Mouse (Mus musculus) heart, embryonic 14.5 days (tissue): ENCODE data around the gene Cd3d. TPM values are rescaled to one million over a fixed set of nuclear protein-coding genes. Genes with fewer than 3 reads are reported as not detected.

Experiments
- ATAC-seq: fragments of 200-750 bp; cut with Nextera tagmentation; 2 replicates; pipeline ENCODE4 v1.8.0; 2017; ENCODE audit warnings: low read depth, moderate TSS enrichment; ENCODE audit not compliant: insufficient number of reproducible peaks, insufficient read depth, low FRiP score
- H3K27ac ChIP-seq, 2 experiments: fragments of 200-500 bp in 1 of 2; fragments of 300-500 bp in 1 of 2; sonication (generic) in 1 of 2; replicated peaks in 1 of 2; 2 replicates each; pipeline ENCODE4 v1.5.1; 2012 to 2014; ENCODE audit warnings: low read depth in 2 of 2, low read length in 2 of 2, control low read depth in 1 of 2, mild to moderate bottlenecking in 1 of 2, mixed read lengths in 1 of 2; ENCODE audit not compliant: control insufficient read depth in 1 of 2, insufficient read depth in 1 of 2
- H3K27me3 ChIP-seq: fragments of 300-500 bp; sonication (generic); 2 replicates; pipeline ENCODE4 v1.6.1; 2014; ENCODE audit warnings: mild to moderate bottlenecking, low read length, control low read depth; ENCODE audit not compliant: control insufficient read depth, insufficient read depth
- H3K36me3 ChIP-seq: fragments of 300-500 bp; sonication (generic); 2 replicates; pipeline ENCODE4 v1.6.1; 2014; ENCODE audit warnings: mild to moderate bottlenecking, control low read depth, low read length, mixed read lengths; ENCODE audit not compliant: control insufficient read depth, insufficient read depth
- H3K4me1 ChIP-seq, 2 experiments: fragments of 200-500 bp in 1 of 2; fragments of 300-500 bp in 1 of 2; sonication (generic) in 1 of 2; 2 replicates each; pipeline ENCODE4 v1.6.1; 2012 to 2014; ENCODE audit warnings: low read length in 2 of 2, control low read depth in 1 of 2, mixed read lengths in 1 of 2; ENCODE audit not compliant: control insufficient read depth in 2 of 2, insufficient read depth in 2 of 2
- H3K4me2 ChIP-seq: fragments of 300-500 bp; sonication (generic); 2 replicates; pipeline ENCODE4 v1.6.1; 2014; ENCODE audit warnings: mild to moderate bottlenecking, low read length
- H3K4me3 ChIP-seq, 2 experiments: fragments of 200-500 bp in 1 of 2; fragments of 300-500 bp in 1 of 2; sonication (generic) in 1 of 2; 2 replicates each; pipeline ENCODE4 v1.5.1; 2012 to 2014; ENCODE audit warnings: low read length in 2 of 2, mild to moderate bottlenecking in 2 of 2, control low read depth in 1 of 2, low read depth in 1 of 2, moderate library complexity in 1 of 2; ENCODE audit not compliant: control insufficient read depth in 1 of 2, insufficient read depth in 1 of 2
- H3K9ac ChIP-seq: fragments of 300-500 bp; sonication (generic); 2 replicates; pipeline ENCODE4 v1.6.1; 2014; ENCODE audit warnings: mild to moderate bottlenecking, low read length
- H3K9me3 ChIP-seq: fragments of 300-500 bp; sonication (generic); 2 replicates; pipeline ENCODE4 v1.6.1; 2016; ENCODE audit warnings: low read length, control low read depth; ENCODE audit not compliant: control insufficient read depth
- WGBS: fragments of 180-500 bp; shearing (Covaris S2); extraction: QIAGEN DNeasy Blood & Tissue Kit; methylation state at CpG from one replicate; pipeline ENCODE4 v1.1.7; 2014; 5-methylcytosine and 5-hydroxymethylcytosine counted together
- polyA plus RNA-seq: library from polyadenylated mRNA; unstranded; fragments of >200 nt; fragmentation: Nextera tagmentation; extraction: Ambion mirVana; gene quantifications from 2 replicates; pipeline ENCODE4 v1.2.1, GENCODE M21; 2014

Cd3d gene
- polyA plus RNA-seq: not detected in 2 replicates

DNA sequence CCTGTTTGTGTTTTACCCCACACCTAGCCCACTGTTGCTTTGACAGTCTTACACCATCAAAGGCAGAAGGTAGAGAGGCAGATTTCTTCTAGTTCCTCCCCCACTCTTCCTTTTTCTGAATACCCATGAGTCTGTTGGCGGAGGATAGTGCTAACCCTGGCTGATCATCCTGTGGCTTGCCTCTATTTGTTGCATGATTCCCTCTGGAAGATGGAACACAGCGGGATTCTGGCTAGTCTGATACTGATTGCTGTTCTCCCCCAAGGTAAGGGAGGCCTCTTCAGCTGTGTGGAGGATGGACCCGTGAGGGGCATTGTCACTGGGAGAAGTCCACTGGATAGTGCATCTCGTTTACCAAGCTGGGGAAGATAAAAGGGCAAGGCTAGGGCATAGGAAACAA is at the start of gene Cd3d:
Cd3d (plus strand) TSS at position 111 of the 400 bp plus-strand sequence.
- Histone ChIP-seq H3K27ac (no peak within 1 kb of the TSS), H3K4me1 (peaks cover 2 to 6% of the 10 kb centered on the region in 2 experiments; a peak in 1 of 4 replicates), H3K36me3 (no peaks in the 10 kb centered on the region), H3K9ac (no peak within 1 kb of the TSS), H3K4me3 (no peak within 1 kb of the TSS), H3K4me2 (no peak within 1 kb of the TSS), H3K9me3 (no peaks in the 10 kb centered on the region), H3K27me3 (peaks cover 4% of the 10 kb centered on the region; the same call in 1 of the 2 replicates)
- no peak for ATAC-seq
- 72% methylated on average over 4 of the region's 4 CpGs for WGBS

DNA sequence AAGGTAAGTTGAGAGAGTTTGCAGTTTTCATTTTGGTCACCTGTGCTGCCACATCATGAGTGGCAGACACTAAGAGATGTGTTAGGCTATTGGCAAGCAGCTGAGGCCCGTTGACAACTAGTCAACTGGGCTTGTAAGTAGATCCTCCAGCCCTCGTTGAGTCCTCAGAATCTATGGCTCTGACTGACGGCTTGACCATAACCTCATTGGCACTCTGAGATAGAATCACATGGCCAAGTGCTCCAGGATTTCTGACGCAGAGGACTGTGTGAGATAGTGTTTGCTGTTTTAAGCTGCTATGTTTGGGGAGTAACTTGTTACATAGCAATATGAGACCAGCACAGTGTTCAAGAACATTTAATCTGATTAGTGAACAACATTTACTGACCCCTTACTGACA is 39.8 kb upstream of the Cd3d start:
- no peak overlapping the region for H3K4me2 ChIP-seq
- no peak overlapping the region for H3K9ac ChIP-seq
- H3K27me3 ChIP-seq: no peaks in the 10 kb centered on the region
- no peaks in the 10 kb centered on the region for H3K4me1 ChIP-seq
- peak overlapping the region in 1 of 2 experiments; percentile 39; a peak in 1 of 4 replicates for H3K27ac ChIP-seq
- H3K9me3 ChIP-seq: no peaks in the 10 kb centered on the region
- H3K4me3 ChIP-seq: no peak overlapping the region
- H3K36me3 ChIP-seq: peaks cover 95% of the 10 kb centered on the region
- ATAC-seq: no peak
- WGBS: 56% methylated on average over 4 of the region's 4 CpGs

DNA sequence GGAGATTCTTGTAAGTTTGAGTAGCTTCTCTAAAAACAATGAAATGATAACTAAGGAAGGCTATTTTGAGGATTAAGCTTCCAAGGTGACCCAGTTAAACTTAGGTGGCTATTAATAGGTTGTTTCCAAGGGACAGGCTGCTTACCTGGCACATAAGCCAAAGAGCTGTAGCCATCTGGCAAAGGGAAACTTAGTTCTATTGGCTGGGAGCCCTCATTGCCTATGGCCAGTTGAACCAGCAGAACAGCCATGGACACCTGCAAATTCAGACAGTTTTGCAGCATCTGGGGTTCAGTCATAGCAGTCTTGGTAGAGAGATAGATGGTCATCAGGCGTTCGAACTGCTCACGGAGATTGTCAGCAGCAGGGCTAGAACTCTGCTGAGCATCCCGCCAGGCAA is 39.2 kb upstream of the Cd3d start:
- peak overlapping the region; percentile 27 to 39; a peak in 1 of 4 replicates for H3K27ac ChIP-seq
- H3K9me3 ChIP-seq: no peaks in the 10 kb centered on the region
- ATAC-seq: no peak
- no peaks in the 10 kb centered on the region for H3K4me1 ChIP-seq
- peaks cover 95% of the 10 kb centered on the region for H3K36me3 ChIP-seq
- no peak overlapping the region for H3K9ac ChIP-seq
- H3K4me3 ChIP-seq: no peak overlapping the region
- H3K27me3 ChIP-seq: no peaks in the 10 kb centered on the region
- WGBS: 94% methylated on average over 4 of the region's 4 CpGs
- H3K4me2 ChIP-seq: no peak overlapping the region

DNA sequence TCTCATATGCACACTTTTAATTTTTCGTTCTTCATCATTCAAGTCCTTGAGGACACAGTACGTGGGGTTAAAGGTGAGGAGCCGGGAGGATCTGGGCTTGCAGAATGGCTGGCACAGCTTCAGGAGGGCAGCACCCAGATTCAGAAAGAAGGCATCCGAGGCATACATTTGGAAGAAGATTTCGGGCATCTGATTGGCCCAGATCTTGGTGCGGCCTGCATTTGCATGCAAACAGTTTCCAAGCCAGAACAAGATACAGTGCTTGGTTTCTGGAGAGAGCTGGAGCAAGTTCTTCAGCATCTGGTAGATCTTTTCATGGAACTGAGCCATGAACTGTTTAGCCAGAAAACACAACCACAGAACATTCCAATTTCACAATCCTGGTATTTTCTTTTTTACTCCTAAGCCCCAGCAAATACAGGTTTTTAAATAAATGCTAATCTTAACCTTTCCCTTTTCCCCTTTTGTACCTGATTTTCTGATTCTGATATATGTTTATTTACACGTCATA is 35.3 kb upstream of the Cd3d start:
- Histone ChIP-seq H3K4me1 (no peaks in the 10 kb centered on the region), H3K9ac (no peak overlapping the region), H3K27ac (no peak overlapping the region), H3K4me3 (no peak overlapping the region), H3K27me3 (no peaks in the 10 kb centered on the region), H3K9me3 (no peaks in the 10 kb centered on the region), H3K4me2 (no peak overlapping the region), H3K36me3 (peaks cover 98% of the 10 kb centered on the region)
- no peak for ATAC-seq
- WGBS: 90% methylated on average over 7 of the region's 7 CpGs

DNA sequence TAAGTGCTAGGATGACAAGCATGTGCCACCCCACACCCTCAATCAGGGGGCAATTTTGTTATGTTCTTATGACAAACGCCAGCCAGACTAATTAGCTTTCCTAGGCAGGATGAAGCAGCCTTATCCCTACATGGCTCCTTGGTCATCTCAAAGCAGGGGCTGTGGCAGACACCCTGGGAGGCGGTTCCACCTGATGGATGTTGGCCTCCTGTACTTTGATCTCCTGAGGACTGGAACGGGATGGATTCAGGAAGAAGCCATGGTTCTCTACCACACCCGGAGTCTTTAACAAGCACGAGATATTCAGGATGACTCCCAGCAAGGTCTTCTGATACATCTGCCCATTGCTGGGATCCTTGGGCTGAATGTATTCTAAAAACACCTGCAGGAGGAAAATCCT is 33.8 kb upstream of the Cd3d start:
- Histone ChIP-seq H3K4me3 (no peak overlapping the region), H3K4me2 (no peak overlapping the region), H3K9me3 (no peaks in the 10 kb centered on the region), H3K36me3 (peaks cover 99% of the 10 kb centered on the region), H3K4me1 (no peaks in the 10 kb centered on the region), H3K27me3 (no peaks in the 10 kb centered on the region), H3K9ac (no peak overlapping the region), H3K27ac (no peak overlapping the region)
- no peak for ATAC-seq
- WGBS: 90% methylated on average over 5 of the region's 5 CpGs

DNA sequence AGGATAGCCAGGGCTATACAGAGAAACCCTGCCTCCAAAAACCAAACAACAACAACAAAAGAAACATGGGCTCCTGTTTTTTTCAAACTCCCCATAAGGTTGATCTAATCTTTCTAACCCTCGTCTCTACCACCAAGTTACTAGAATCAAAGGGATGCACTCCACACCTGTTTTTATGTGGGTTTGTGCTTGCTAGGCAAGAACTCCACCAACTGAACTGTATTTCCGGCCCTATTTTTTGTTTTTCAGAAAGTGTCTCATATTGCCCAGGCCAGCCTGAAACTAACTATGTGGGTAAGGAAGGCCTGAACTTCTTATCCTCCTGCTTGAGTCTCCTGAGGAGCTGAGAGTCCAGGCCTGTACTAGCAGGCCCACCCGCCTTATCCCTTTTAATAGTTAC is 27.2 kb upstream of the Cd3d start:
- 87% methylated on average over 3 of the region's 3 CpGs for WGBS
- peaks cover 96% of the 10 kb centered on the region for H3K36me3 ChIP-seq
- no peak overlapping the region for H3K4me2 ChIP-seq
- H3K4me1 ChIP-seq: no peaks in the 10 kb centered on the region
- ATAC-seq: no peak
- no peak overlapping the region for H3K27ac ChIP-seq
- H3K9ac ChIP-seq: no peak overlapping the region
- H3K4me3 ChIP-seq: no peak overlapping the region
- no peaks in the 10 kb centered on the region for H3K9me3 ChIP-seq
- no peaks in the 10 kb centered on the region for H3K27me3 ChIP-seq

DNA sequence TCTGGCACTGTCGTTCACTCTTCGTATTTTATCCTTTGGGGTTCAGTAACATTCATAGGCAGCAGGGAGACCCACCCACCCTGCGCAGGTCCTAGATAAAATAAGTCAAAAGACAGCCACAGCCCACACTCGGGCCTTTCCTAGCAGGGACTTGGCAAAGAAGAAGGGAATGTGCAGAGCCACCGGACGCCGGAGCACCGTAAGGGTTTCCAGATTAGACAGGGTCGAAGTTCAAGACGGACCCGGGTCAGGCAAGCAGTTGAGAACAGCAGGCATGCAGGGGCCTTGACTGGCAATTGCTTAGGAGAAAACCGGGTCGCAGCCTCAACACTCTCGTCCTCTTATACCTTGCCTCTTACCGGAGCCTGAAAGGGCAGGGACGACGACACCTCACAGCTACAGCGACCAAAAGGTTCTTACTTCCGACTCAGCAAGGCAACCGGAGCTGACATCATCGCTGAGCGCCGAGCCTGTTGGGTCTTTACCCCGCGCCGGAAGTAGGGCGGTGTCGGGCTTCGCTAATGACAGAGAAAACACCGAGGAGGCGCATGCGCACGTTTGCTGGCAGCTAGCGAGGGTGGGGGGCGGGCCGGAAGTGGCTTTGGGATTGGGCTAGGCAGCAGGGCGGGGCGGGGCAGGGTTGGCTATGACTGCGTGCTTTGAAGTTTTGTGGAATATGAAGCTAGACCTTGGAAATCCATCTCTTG is 16.3 kb upstream of the Cd3d start, which contains the start of gene Ube4a:
Ube4a (minus strand) TSS at position 475 of the 707 bp plus-strand sequence.
- peaks cover 0 to 10% of the 10 kb centered on the region in 2 experiments; a peak in 1 of 4 replicates for H3K4me1 ChIP-seq
- H3K4me3 ChIP-seq: peak within 1 kb of the TSS; percentile 67 to 95
- WGBS: 2% methylated on average over 39 of the region's 39 CpGs
- H3K9me3 ChIP-seq: no peaks in the 10 kb centered on the region
- no peaks in the 10 kb centered on the region for H3K27me3 ChIP-seq
- peaks cover 32% of the 10 kb centered on the region for H3K36me3 ChIP-seq
- peak within 1 kb of the TSS; percentile 28 to 61; a peak in 1 of 4 replicates for H3K27ac ChIP-seq
- peak; percentile 93 for ATAC-seq
- H3K4me2 ChIP-seq: peak within 1 kb of the TSS; percentile 92
- peak within 1 kb of the TSS; percentile 90 for H3K9ac ChIP-seq
